Mouse (Mus musculus): ENCODE results near the gene Rfk. TPM values are rescaled to one million over a fixed set of nuclear protein-coding genes. Genes with fewer than 3 reads are reported as not detected.

The Rfk gene
- polyA plus RNA-seq (2015; fragmentation: Nextera tagmentation; extraction: Ambion mirVana), result 80.8 and 92.6 TPM in 2 replicates

- H3K4me1 ChIP-seq, result no peaks in the 10 kb centered on the region
Observed at GRCm38 (mm10) chr19:17393841-17394591, at the start of gene Rfk. TSS of gene Rfk (plus strand) at chr19:17394043.

GRCm38 (mm10) chr19:17344881-17345280 is 49.0 kb upstream of the Rfk start:
- 83% methylated on average over 7 of the region's 7 CpGs for WGBS

More at GRCm38 (mm10) chr19:17393841-17394591, at the start of gene Rfk:
- Histone ChIP-seq H3K9me3 (no peaks in the 10 kb centered on the region), H3K27me3 (replicated peaks) (no peaks in the 10 kb centered on the region), H3K9ac (peak within 1 kb of the TSS; percentile 73), H3K4me3 (replicated peaks) (peak within 1 kb of the TSS; percentile 70), H3K27ac (peak within 1 kb of the TSS; percentile 62; the same call in 1 of the 2 replicates), H3K36me3 (0 out of 2 replicates have a peak, but pooled peaks cover 4% of the 10 kb centered on the region), H3K4me2 (peak within 1 kb of the TSS; percentile 69)
- peak; percentile 98 for ATAC-seq (ENCODE audit: insufficient read depth, low FRiP score, low read depth)
- under 1% methylated on average over 83 of the region's 83 CpGs for WGBS

GRCm38 (mm10) chr19:17346716-17347474 is 46.9 kb upstream of the Rfk start:
- Histone ChIP-seq H3K9me3 (no peaks in the 10 kb centered on the region), H3K27me3 (replicated peaks) (no peaks in the 10 kb centered on the region), H3K27ac (no peak overlapping the region), H3K36me3 (no peaks in the 10 kb centered on the region), H3K4me3 (replicated peaks) (no peak overlapping the region), H3K9ac (no peak overlapping the region), H3K4me1 (no peaks in the 10 kb centered on the region), H3K4me2 (no peak overlapping the region)
- WGBS, result 95% methylated on average over 3 of the region's 3 CpGs
- no peak for ATAC-seq (ENCODE audit: insufficient read depth, low FRiP score, low read depth)

More at GRCm38 (mm10) chr19:17344881-17345280, 49.0 kb upstream of the Rfk start:
- Histone ChIP-seq H3K27ac (no peak overlapping the region), H3K27me3 (replicated peaks) (no peaks in the 10 kb centered on the region), H3K9me3 (no peaks in the 10 kb centered on the region), H3K4me1 (no peaks in the 10 kb centered on the region), H3K36me3 (no peaks in the 10 kb centered on the region), H3K4me2 (no peak overlapping the region), H3K4me3 (replicated peaks) (no peak overlapping the region), H3K9ac (no peak overlapping the region)
- ATAC-seq (ENCODE audit: insufficient read depth, low FRiP score, low read depth), result no peak

- H3K9me3 ChIP-seq, result no peaks in the 10 kb centered on the region
- no peak overlapping the region for H3K4me2 ChIP-seq
Observed at GRCm38 (mm10) chr19:17347852-17348251, 46.0 kb upstream of the Rfk start.

GRCm38 (mm10) chr19:17353727-17354126 is 40.1 kb upstream of the Rfk start:
- H3K36me3 ChIP-seq, result no peaks in the 10 kb centered on the region
- H3K4me2 ChIP-seq, result no peak overlapping the region
- 85% methylated on average over 8 of the region's 8 CpGs for WGBS
- no peak overlapping the region for H3K4me3 ChIP-seq (replicated peaks)
- ATAC-seq (ENCODE audit: insufficient read depth, low FRiP score, low read depth), result no peak
- H3K9ac ChIP-seq, result no peak overlapping the region
- no peaks in the 10 kb centered on the region for H3K9me3 ChIP-seq
- no peaks in the 10 kb centered on the region for H3K4me1 ChIP-seq
- no peak overlapping the region for H3K27ac ChIP-seq
- H3K27me3 ChIP-seq (replicated peaks), result no peaks in the 10 kb centered on the region

More at GRCm38 (mm10) chr19:17347852-17348251, 46.0 kb upstream of the Rfk start:
- H3K9ac ChIP-seq, result no peak overlapping the region
- H3K4me3 ChIP-seq (replicated peaks), result no peak overlapping the region
- H3K4me1 ChIP-seq, result no peaks in the 10 kb centered on the region
- H3K27ac ChIP-seq, result no peak overlapping the region
- no peaks in the 10 kb centered on the region for H3K36me3 ChIP-seq
- no peak for ATAC-seq (ENCODE audit: insufficient read depth, low FRiP score, low read depth)
- no peaks in the 10 kb centered on the region for H3K27me3 ChIP-seq (replicated peaks)
- WGBS, result 85% methylated on average over 2 of the region's 2 CpGs

- H3K4me2 ChIP-seq, result peak overlapping the region; percentile 92; the same call in 1 of the 2 replicates
- 64% methylated on average over 4 of the region's 4 CpGs for WGBS
- H3K9me3 ChIP-seq, result no peaks in the 10 kb centered on the region
Observed at GRCm38 (mm10) chr19:17354362-17354761, 39.5 kb upstream of the Rfk start.

GRCm38 (mm10) chr19:17354797-17355196 is 39.0 kb upstream of the Rfk start:
- peak overlapping the region; percentile 10 for H3K4me3 ChIP-seq (replicated peaks)
- H3K4me1 ChIP-seq, result no peaks in the 10 kb centered on the region
- no peaks in the 10 kb centered on the region for H3K9me3 ChIP-seq
- H3K27me3 ChIP-seq (replicated peaks), result no peaks in the 10 kb centered on the region
- 41% methylated on average over 4 of the region's 4 CpGs for WGBS
- H3K36me3 ChIP-seq, result no peaks in the 10 kb centered on the region
- no peak overlapping the region for H3K27ac ChIP-seq
- ATAC-seq (ENCODE audit: insufficient read depth, low FRiP score, low read depth), result peak; percentile 61; the same call in 1 of the 2 replicates
- no peak overlapping the region for H3K9ac ChIP-seq
- peak overlapping the region; percentile 92 for H3K4me2 ChIP-seq

More at GRCm38 (mm10) chr19:17354362-17354761, 39.5 kb upstream of the Rfk start:
- ATAC-seq (ENCODE audit: insufficient read depth, low FRiP score, low read depth), result no peak
- no peak overlapping the region for H3K9ac ChIP-seq
- H3K27ac ChIP-seq, result no peak overlapping the region
- no peaks in the 10 kb centered on the region for H3K27me3 ChIP-seq (replicated peaks)
- H3K4me1 ChIP-seq, result no peaks in the 10 kb centered on the region
- H3K4me3 ChIP-seq (replicated peaks), result peak overlapping the region; percentile 10; the same call in 1 of the 2 replicates
- H3K36me3 ChIP-seq, result no peaks in the 10 kb centered on the region

- WGBS, result 49% methylated on average over 4 of the region's 4 CpGs
Observed at GRCm38 (mm10) chr19:17355361-17355760, 38.5 kb upstream of the Rfk start.

GRCm38 (mm10) chr19:17355950-17356867 is 37.6 kb upstream of the Rfk start:
- peak; percentile 95 for ATAC-seq (ENCODE audit: insufficient read depth, low FRiP score, low read depth)
- Histone ChIP-seq H3K9ac (peak overlapping the region; percentile 5; the same call in 1 of the 2 replicates), H3K27ac (no peak overlapping the region), H3K4me1 (no peaks in the 10 kb centered on the region), H3K36me3 (no peaks in the 10 kb centered on the region), H3K4me3 (replicated peaks) (peak overlapping the region; percentile 57), H3K4me2 (peak overlapping the region; percentile 92), H3K9me3 (no peaks in the 10 kb centered on the region), H3K27me3 (replicated peaks) (no peaks in the 10 kb centered on the region)
- 2% methylated on average over 50 of the region's 50 CpGs for WGBS

More at GRCm38 (mm10) chr19:17355361-17355760, 38.5 kb upstream of the Rfk start:
- no peak for ATAC-seq (ENCODE audit: insufficient read depth, low FRiP score, low read depth)
- peak overlapping the region; percentile 92 for H3K4me2 ChIP-seq
- H3K27ac ChIP-seq, result no peak overlapping the region
- H3K4me3 ChIP-seq (replicated peaks), result peak overlapping the region; percentile 57
- no peaks in the 10 kb centered on the region for H3K36me3 ChIP-seq
- H3K4me1 ChIP-seq, result no peaks in the 10 kb centered on the region
- H3K9ac ChIP-seq, result no peak overlapping the region
- no peaks in the 10 kb centered on the region for H3K27me3 ChIP-seq (replicated peaks)
- H3K9me3 ChIP-seq, result no peaks in the 10 kb centered on the region

GRCm38 (mm10) chr19:17356932-17357331 is 36.9 kb upstream of the Rfk start:
- Histone ChIP-seq H3K27ac (no peak overlapping the region), H3K36me3 (no peaks in the 10 kb centered on the region), H3K4me3 (replicated peaks) (0 out of 2 replicates have a peak overlapping the region, but pooled peaks have one; percentile 57), H3K9ac (no peak overlapping the region), H3K4me1 (no peaks in the 10 kb centered on the region), H3K27me3 (replicated peaks) (no peaks in the 10 kb centered on the region), H3K9me3 (no peaks in the 10 kb centered on the region), H3K4me2 (peak overlapping the region; percentile 92)
- no peak for ATAC-seq (ENCODE audit: insufficient read depth, low FRiP score, low read depth)
- WGBS, result 62% methylated on average over 6 of the region's 6 CpGs

GRCm38 (mm10) chr19:17357391-17357790 is 36.5 kb upstream of the Rfk start:
- no peak overlapping the region for H3K27ac ChIP-seq

More at GRCm38 (mm10) chr19:17357391-17357790, 36.5 kb upstream of the Rfk start:
- no peak overlapping the region for H3K4me2 ChIP-seq
- H3K4me1 ChIP-seq, result no peaks in the 10 kb centered on the region
- no peak for ATAC-seq (ENCODE audit: insufficient read depth, low FRiP score, low read depth)
- H3K9me3 ChIP-seq, result no peaks in the 10 kb centered on the region
- H3K36me3 ChIP-seq, result no peaks in the 10 kb centered on the region
- H3K27me3 ChIP-seq (replicated peaks), result no peaks in the 10 kb centered on the region
- no peak overlapping the region for H3K4me3 ChIP-seq (replicated peaks)
- H3K9ac ChIP-seq, result no peak overlapping the region
- WGBS, result 60% methylated on average over 3 of the region's 3 CpGs
